Mouse (Mus musculus): ENCODE results near the gene Sgo2a. TPM values are rescaled to one million over a fixed set of nuclear protein-coding genes. Genes with fewer than 3 reads are reported as not detected.
A peak's percentile ranks its signal among the peaks of the same experiment; 100 is the strongest.

Sgo2a gene
- polyA plus RNA-seq, 1 experiment from 2014 or later, result 7.8 TPM

GRCm38 (mm10) chr1:58055598-58055997, 59.8 kb downstream of the Sgo2a start:
- H3K9ac ChIP-seq (replicated peaks; ENCODE audit: low read depth, low read length), result no peak overlapping the region
- peaks cover 3% of the 10 kb centered on the region; the same call in 1 of the 2 replicates for H3K4me1 ChIP-seq (replicated peaks; ENCODE audit: control insufficient read depth, insufficient read depth, low read length)
- H3K4me3 ChIP-seq (replicated peaks; ENCODE audit: low read length), result no peak overlapping the region
- ATAC-seq, result peak; percentile 43; the same call in 1 of the 2 replicates
- H3K36me3 ChIP-seq (ENCODE audit: control insufficient read depth, insufficient read depth), result no peaks in the 10 kb centered on the region
- no peaks in the 10 kb centered on the region for H3K27me3 ChIP-seq (replicated peaks; ENCODE audit: control insufficient read depth, insufficient read depth, low read length)
- H3K9me3 ChIP-seq (ENCODE audit: control insufficient read depth, low read length), result no peaks in the 10 kb centered on the region
- H3K27ac ChIP-seq (ENCODE audit: low read length), result no peak overlapping the region
- 74% methylated on average over 11 of the region's 11 CpGs for WGBS
- no peak overlapping the region for H3K4me2 ChIP-seq (ENCODE audit: low read length)

GRCm38 (mm10) chr1:58056074-58056807, 60.5 kb downstream of the Sgo2a start:
- 79% methylated on average over 13 of the region's 13 CpGs for WGBS
- ATAC-seq, result no peak; the same call in 1 of the 2 replicates

GRCm38 (mm10) chr1:58056939-58057338, 61.2 kb downstream of the Sgo2a start:
- Histone ChIP-seq H3K4me2 (ENCODE audit: low read length) (no peak overlapping the region), H3K27ac (ENCODE audit: low read length) (no peak overlapping the region), H3K4me3 (replicated peaks; ENCODE audit: low read length) (no peak overlapping the region), H3K4me1 (replicated peaks; ENCODE audit: control insufficient read depth, insufficient read depth, low read length) (peaks cover 3% of the 10 kb centered on the region; the same call in 1 of the 2 replicates), H3K9ac (replicated peaks; ENCODE audit: low read depth, low read length) (no peak overlapping the region), H3K27me3 (replicated peaks; ENCODE audit: control insufficient read depth, insufficient read depth, low read length) (no peaks in the 10 kb centered on the region), H3K9me3 (ENCODE audit: control insufficient read depth, low read length) (no peaks in the 10 kb centered on the region), H3K36me3 (ENCODE audit: control insufficient read depth, insufficient read depth) (no peaks in the 10 kb centered on the region)
- ATAC-seq, result peak; percentile 72
- 68% methylated on average over 11 of the region's 11 CpGs for WGBS

More at GRCm38 (mm10) chr1:58056074-58056807, 60.5 kb downstream of the Sgo2a start:
- H3K27ac ChIP-seq (ENCODE audit: low read length), result no peak overlapping the region
- no peaks in the 10 kb centered on the region for H3K27me3 ChIP-seq (replicated peaks; ENCODE audit: control insufficient read depth, insufficient read depth, low read length)
- no peak overlapping the region for H3K4me2 ChIP-seq (ENCODE audit: low read length)
- H3K9me3 ChIP-seq (ENCODE audit: control insufficient read depth, low read length), result no peaks in the 10 kb centered on the region
- H3K4me1 ChIP-seq (replicated peaks; ENCODE audit: control insufficient read depth, insufficient read depth, low read length), result peaks cover 3% of the 10 kb centered on the region; the same call in 1 of the 2 replicates
- H3K36me3 ChIP-seq (ENCODE audit: control insufficient read depth, insufficient read depth), result no peaks in the 10 kb centered on the region
- H3K9ac ChIP-seq (replicated peaks; ENCODE audit: low read depth, low read length), result no peak overlapping the region
- H3K4me3 ChIP-seq (replicated peaks; ENCODE audit: low read length), result no peak overlapping the region

- H3K4me1 ChIP-seq (replicated peaks; ENCODE audit: control insufficient read depth, insufficient read depth, low read length), result peaks cover 3% of the 10 kb centered on the region; the same call in 1 of the 2 replicates
- WGBS, result 94% methylated on average over 4 of the region's 4 CpGs
These were observed 63.1 kb downstream of the Sgo2a start for GRCm38 (mm10) chr1:58058846-58059245.

GRCm38 (mm10) chr1:58062131-58062530, 66.4 kb downstream of the Sgo2a start:
- no peaks in the 10 kb centered on the region for H3K27me3 ChIP-seq (replicated peaks; ENCODE audit: control insufficient read depth, insufficient read depth, low read length)
- ATAC-seq, result no peak
- H3K4me3 ChIP-seq (replicated peaks; ENCODE audit: low read length), result no peak overlapping the region
- 91% methylated on average over 7 of the region's 7 CpGs for WGBS
- no peak overlapping the region for H3K4me2 ChIP-seq (ENCODE audit: low read length)
- no peak overlapping the region for H3K9ac ChIP-seq (replicated peaks; ENCODE audit: low read depth, low read length)
- no peaks in the 10 kb centered on the region for H3K4me1 ChIP-seq (replicated peaks; ENCODE audit: control insufficient read depth, insufficient read depth, low read length)
- no peaks in the 10 kb centered on the region for H3K36me3 ChIP-seq (ENCODE audit: control insufficient read depth, insufficient read depth)
- H3K27ac ChIP-seq (ENCODE audit: low read length), result no peak overlapping the region
- no peaks in the 10 kb centered on the region for H3K9me3 ChIP-seq (ENCODE audit: control insufficient read depth, low read length)

More at GRCm38 (mm10) chr1:58058846-58059245, 63.1 kb downstream of the Sgo2a start:
- H3K36me3 ChIP-seq (ENCODE audit: control insufficient read depth, insufficient read depth), result no peaks in the 10 kb centered on the region
- H3K27ac ChIP-seq (ENCODE audit: low read length), result no peak overlapping the region
- ATAC-seq, result no peak
- H3K9ac ChIP-seq (replicated peaks; ENCODE audit: low read depth, low read length), result no peak overlapping the region
- H3K4me2 ChIP-seq (ENCODE audit: low read length), result no peak overlapping the region
- no peak overlapping the region for H3K4me3 ChIP-seq (replicated peaks; ENCODE audit: low read length)
- H3K9me3 ChIP-seq (ENCODE audit: control insufficient read depth, low read length), result no peaks in the 10 kb centered on the region
- no peaks in the 10 kb centered on the region for H3K27me3 ChIP-seq (replicated peaks; ENCODE audit: control insufficient read depth, insufficient read depth, low read length)

GRCm38 (mm10) chr1:58065151-58065550, 69.4 kb downstream of the Sgo2a start:
- Histone ChIP-seq H3K27ac (ENCODE audit: low read length) (no peak overlapping the region), H3K27me3 (replicated peaks; ENCODE audit: control insufficient read depth, insufficient read depth, low read length) (no peaks in the 10 kb centered on the region), H3K9ac (replicated peaks; ENCODE audit: low read depth, low read length) (no peak overlapping the region), H3K36me3 (ENCODE audit: control insufficient read depth, insufficient read depth) (no peaks in the 10 kb centered on the region), H3K9me3 (ENCODE audit: control insufficient read depth, low read length) (no peaks in the 10 kb centered on the region), H3K4me2 (ENCODE audit: low read length) (no peak overlapping the region), H3K4me3 (replicated peaks; ENCODE audit: low read length) (no peak overlapping the region), H3K4me1 (replicated peaks; ENCODE audit: control insufficient read depth, insufficient read depth, low read length) (no peaks in the 10 kb centered on the region)
- WGBS, result 89% methylated on average over 5 of the region's 5 CpGs
- ATAC-seq, result no peak

GRCm38 (mm10) chr1:58065606-58066005, 69.8 kb downstream of the Sgo2a start:
- Histone ChIP-seq H3K4me2 (ENCODE audit: low read length) (no peak overlapping the region), H3K9me3 (ENCODE audit: control insufficient read depth, low read length) (no peaks in the 10 kb centered on the region), H3K4me3 (replicated peaks; ENCODE audit: low read length) (no peak overlapping the region), H3K9ac (replicated peaks; ENCODE audit: low read depth, low read length) (no peak overlapping the region), H3K4me1 (replicated peaks; ENCODE audit: control insufficient read depth, insufficient read depth, low read length) (no peaks in the 10 kb centered on the region), H3K36me3 (ENCODE audit: control insufficient read depth, insufficient read depth) (no peaks in the 10 kb centered on the region), H3K27me3 (replicated peaks; ENCODE audit: control insufficient read depth, insufficient read depth, low read length) (no peaks in the 10 kb centered on the region), H3K27ac (ENCODE audit: low read length) (no peak overlapping the region)
- 68% methylated on average over 3 of the region's 3 CpGs for WGBS
- no peak for ATAC-seq

- ATAC-seq, result no peak
- WGBS, result 90% methylated on average over 6 of the region's 6 CpGs
- Histone ChIP-seq H3K27ac (ENCODE audit: low read length) (no peak overlapping the region), H3K4me2 (ENCODE audit: low read length) (no peak overlapping the region), H3K4me1 (replicated peaks; ENCODE audit: control insufficient read depth, insufficient read depth, low read length) (no peaks in the 10 kb centered on the region), H3K9me3 (ENCODE audit: control insufficient read depth, low read length) (no peaks in the 10 kb centered on the region), H3K27me3 (replicated peaks; ENCODE audit: control insufficient read depth, insufficient read depth, low read length) (no peaks in the 10 kb centered on the region), H3K36me3 (ENCODE audit: control insufficient read depth, insufficient read depth) (no peaks in the 10 kb centered on the region), H3K9ac (replicated peaks; ENCODE audit: low read depth, low read length) (no peak overlapping the region), H3K4me3 (replicated peaks; ENCODE audit: low read length) (no peak overlapping the region)
These were observed 73.4 kb downstream of the Sgo2a start for GRCm38 (mm10) chr1:58069181-58069580.

- H3K27ac ChIP-seq (ENCODE audit: low read length), result no peak overlapping the region
- no peaks in the 10 kb centered on the region for H3K4me1 ChIP-seq (replicated peaks; ENCODE audit: control insufficient read depth, insufficient read depth, low read length)
- no peak overlapping the region for H3K9ac ChIP-seq (replicated peaks; ENCODE audit: low read depth, low read length)
- no peaks in the 10 kb centered on the region for H3K36me3 ChIP-seq (ENCODE audit: control insufficient read depth, insufficient read depth)
- peak; percentile 57; the same call in 1 of the 2 replicates for ATAC-seq
- WGBS, result 87% methylated on average over 11 of the region's 11 CpGs
- H3K4me3 ChIP-seq (replicated peaks; ENCODE audit: low read length), result no peak overlapping the region
- H3K9me3 ChIP-seq (ENCODE audit: control insufficient read depth, low read length), result no peaks in the 10 kb centered on the region
- no peak overlapping the region for H3K4me2 ChIP-seq (ENCODE audit: low read length)
- H3K27me3 ChIP-seq (replicated peaks; ENCODE audit: control insufficient read depth, insufficient read depth, low read length), result no peaks in the 10 kb centered on the region
These were observed 74.3 kb downstream of the Sgo2a start for GRCm38 (mm10) chr1:58070091-58070490.
